Mouse (Mus musculus) ES-Bruce4 (cell line): ENCODE measurements around the gene Rps6kb2. TPM values are rescaled to one million over a fixed set of nuclear protein-coding genes. Genes with fewer than 3 reads are reported as not detected.
A peak's percentile ranks its signal among the peaks of the same experiment; 100 is the strongest.
"Not testable (repeated sequence)": the region's sequence is repeated elsewhere in the genome, so short reads cannot be mapped to it uniquely, and the experiment has no call there.

Experiments
- H3K27ac ChIP-seq: 2 replicates; pipeline ENCODE4 v1.5.1; 2012; ENCODE audit warnings: low read length, inconsistent platforms; ENCODE audit not compliant: insufficient read depth
- H3K27me3 ChIP-seq: 2 replicates; pipeline ENCODE4 v1.6.1; 2012; ENCODE audit warnings: mild to moderate bottlenecking, low read length, inconsistent platforms; ENCODE audit not compliant: control insufficient read depth, poor library complexity, insufficient read depth, severe bottlenecking
- H3K36me3 ChIP-seq: 2 replicates; pipeline ENCODE4 v1.6.1; 2012; ENCODE audit warnings: inconsistent platforms, mild to moderate bottlenecking, low read length, moderate library complexity; ENCODE audit not compliant: control insufficient read depth, poor library complexity, insufficient read depth, severe bottlenecking
- H3K4me1 ChIP-seq: one replicate; pipeline ENCODE4 v1.8.1; 2011; ENCODE audit warnings: low read length; ENCODE audit not compliant: control insufficient read depth, insufficient read depth
- H3K4me3 ChIP-seq: 2 replicates; pipeline ENCODE4 v1.5.1; 2011; ENCODE audit warnings: low read depth, mild to moderate bottlenecking, low read length
- H3K9ac ChIP-seq: 2 replicates; pipeline ENCODE4 v1.6.1; 2012; ENCODE audit warnings: low read depth, mild to moderate bottlenecking, inconsistent platforms; ENCODE audit not compliant: poor library complexity, severe bottlenecking
- H3K9me3 ChIP-seq: replicated peaks from 2 replicates; pipeline ENCODE4 v1.6.1; 2012; ENCODE audit warnings: mild to moderate bottlenecking, low read length, inconsistent platforms; ENCODE audit not compliant: control insufficient read depth, poor library complexity, insufficient read depth, severe bottlenecking
- CTCF ChIP-seq: IDR thresholded peaks from one replicate; pipeline ENCODE4 v1.8.1; 2011; ENCODE audit warnings: low read depth, low read length
- EP300 ChIP-seq: IDR thresholded peaks from 2 replicates; pipeline ENCODE4 v1.6.1; 2011; ENCODE audit warnings: low read depth, low read length; ENCODE audit not compliant: insufficient read depth
- POLR2A ChIP-seq: IDR thresholded peaks from one replicate; pipeline ENCODE4 v1.8.1; 2011; ENCODE audit warnings: low read length; ENCODE audit not compliant: insufficient read depth
- polyA plus RNA-seq: library from polyadenylated mRNA; stranded (reverse); fragments of >200 nt; gene quantifications from 2 replicates; pipeline ENCODE4 v1.2.4, GENCODE M21; 2011; ENCODE audit warnings: low read depth; ENCODE audit not compliant: missing spikeins, insufficient read depth, insufficient read length

Gene Rps6kb2
- polyA plus RNA-seq, 1 experiment, result 27.3 TPM

GRCm38 (mm10) chr19:4140147-4140546, 23.0 kb downstream of the Rps6kb2 start:
- Histone ChIP-seq H3K27me3 (no peaks in the 10 kb centered on the region), H3K9ac (no peak overlapping the region), H3K9me3 (no peaks in the 10 kb centered on the region), H3K27ac (no peak overlapping the region), H3K4me1 (peaks cover 4% of the 10 kb centered on the region), H3K4me3 (no peak overlapping the region), H3K36me3 (no peaks in the 10 kb centered on the region)
- TF ChIP-seq CTCF (no peak), EP300 (no peak), POLR2A (no peak)

- Histone ChIP-seq H3K27ac (no peak within 1 kb of the TSS), H3K9me3 (no peaks in the 10 kb centered on the region), H3K4me1 (peaks cover 4% of the 10 kb centered on the region), H3K4me3 (no peak within 1 kb of the TSS), H3K36me3 (no peaks in the 10 kb centered on the region), H3K27me3 (no peaks in the 10 kb centered on the region), H3K9ac (no peak within 1 kb of the TSS)
- no peak for TF ChIP-seq EP300
- TF ChIP-seq POLR2A, result no peak
- no peak for TF ChIP-seq CTCF
Observed at GRCm38 (mm10) chr19:4139446-4139845, 23.7 kb downstream of the Rps6kb2 start, which contains the start of gene Gpr152. Gene Gpr152, plus strand, starts transcription at chr19:4139787.

- H3K4me3 ChIP-seq, result no peak overlapping the region
- TF ChIP-seq EP300, result no peak
- TF ChIP-seq CTCF, result no peak
- TF ChIP-seq POLR2A, result no peak
- H3K36me3 ChIP-seq, result no peaks in the 10 kb centered on the region
- H3K4me1 ChIP-seq, result peaks cover 4% of the 10 kb centered on the region
- no peak overlapping the region for H3K27ac ChIP-seq
- no peaks in the 10 kb centered on the region for H3K27me3 ChIP-seq
- no peaks in the 10 kb centered on the region for H3K9me3 ChIP-seq
- H3K9ac ChIP-seq, result no peak overlapping the region
Observed at GRCm38 (mm10) chr19:4137913-4138312, 25.2 kb downstream of the Rps6kb2 start.

GRCm38 (mm10) chr19:4136463-4136862, 26.7 kb downstream of the Rps6kb2 start:
- no peaks in the 10 kb centered on the region for H3K27me3 ChIP-seq
- H3K4me3 ChIP-seq, result no peak overlapping the region
- TF ChIP-seq POLR2A (no peak), EP300 (no peak), CTCF (peak; percentile 12)
- H3K9me3 ChIP-seq, result no peaks in the 10 kb centered on the region
- H3K4me1 ChIP-seq, result peaks cover 4% of the 10 kb centered on the region
- 0 out of 2 replicates have a peak, but pooled peaks cover 3% of the 10 kb centered on the region for H3K36me3 ChIP-seq
- no peak overlapping the region for H3K9ac ChIP-seq
- H3K27ac ChIP-seq, result no peak overlapping the region

GRCm38 (mm10) chr19:4135963-4136345, 27.2 kb downstream of the Rps6kb2 start:
- H3K36me3 ChIP-seq, H3K9ac ChIP-seq, H3K9me3 ChIP-seq, H3K27me3 ChIP-seq, H3K4me3 ChIP-seq, H3K4me1 ChIP-seq: not testable (repeated sequence)
- TF ChIP-seq CTCF (peak; percentile 39), EP300 (0 out of 2 replicates have a peak, but pooled peaks have one; percentile 24)
- H3K27ac ChIP-seq, result peak overlapping the region; percentile 40; the same call in 1 of the 2 replicates

- H3K9me3 ChIP-seq, H3K27me3 ChIP-seq, H3K4me3 ChIP-seq, H3K9ac ChIP-seq, H3K4me1 ChIP-seq, H3K36me3 ChIP-seq: not testable (repeated sequence)
- H3K27ac ChIP-seq, result peak overlapping the region; percentile 40; the same call in 1 of the 2 replicates
Observed at GRCm38 (mm10) chr19:4135229-4135962, 27.8 kb downstream of the Rps6kb2 start.
